Mouse (Mus musculus): ENCODE measurements around the gene Nap1l4. TPM values are rescaled to one million over a fixed set of nuclear protein-coding genes. Genes with fewer than 3 reads are reported as not detected.

Nap1l4 gene
- polyA plus RNA-seq, 1 experiment from 2014 or later: 323 TPM

Small RNA genes lying within 50 kb of the gene (microRNA-seq; reads per million reads assigned to microRNA genes)
- 1.2 reads per million for gene Mir7064

Other genes with a start within 250 kb of the Nap1l4 start
- 165 and 231 TPM in 2 replicates for gene Cdkn1c, start 88.1 kb downstream of the Nap1l4 start, polyA plus RNA-seq (2015; fragmentation: Nextera tagmentation; extraction: Ambion mirVana)
- gene Slc22a18, start 75.4 kb downstream of the Nap1l4 start, polyA plus RNA-seq (2015; fragmentation: Nextera tagmentation; extraction: Ambion mirVana): 0.79 and 1.00 TPM in 2 replicates
- gene Phlda2, start 46.0 kb downstream of the Nap1l4 start, polyA plus RNA-seq (2015; fragmentation: Nextera tagmentation; extraction: Ambion mirVana): 0.56 and 0.57 TPM in 2 replicates
- gene Cars, start 51.0 kb upstream of the Nap1l4 start, polyA plus RNA-seq (2015; fragmentation: Nextera tagmentation; extraction: Ambion mirVana): 71.6 and 73.9 TPM in 2 replicates
- gene Tnfrsf26, start 79.6 kb upstream of the Nap1l4 start, polyA plus RNA-seq (2015; fragmentation: Nextera tagmentation; extraction: Ambion mirVana): 0.07 and 0.18 TPM in 2 replicates
- gene Tnfrsf22, start 100.6 kb upstream of the Nap1l4 start, polyA plus RNA-seq (2015; fragmentation: Nextera tagmentation; extraction: Ambion mirVana): 2.4 and 5.0 TPM in 2 replicates
- gene Tnfrsf23, start 136.8 kb upstream of the Nap1l4 start, polyA plus RNA-seq (2015; fragmentation: Nextera tagmentation; extraction: Ambion mirVana): 0.71 and 1.5 TPM in 2 replicates
- gene Osbpl5, start 207.9 kb upstream of the Nap1l4 start, polyA plus RNA-seq (2015; fragmentation: Nextera tagmentation; extraction: Ambion mirVana): 43.7 and 44.9 TPM in 2 replicates
- not detected in 2 replicates for gene Mrgprg, start 217.9 kb upstream of the Nap1l4 start, polyA plus RNA-seq (2015; fragmentation: Nextera tagmentation; extraction: Ambion mirVana)
- gene Mrgpre, start 235.4 kb upstream of the Nap1l4 start, polyA plus RNA-seq (2015; fragmentation: Nextera tagmentation; extraction: Ambion mirVana): 10.8 and 14.2 TPM in 2 replicates